Mouse (Mus musculus) forebrain, postnatal 0 days (tissue): ENCODE data around the gene Ier3. TPM values are rescaled to one million over a fixed set of nuclear protein-coding genes. Genes with fewer than 3 reads are reported as not detected.

Experiments used
- ATAC-seq: fragments of 200-750 bp; cut with Nextera tagmentation; 2 replicates; pipeline ENCODE4 v1.8.0; 2017; ENCODE audit warnings: mild to moderate bottlenecking, moderate library complexity
- DNase-seq: peaks from one replicate; pipeline ENCODE4 v3.0.0-alpha.2; 2015
- H3K27ac ChIP-seq: fragments of 300-500 bp; sonication (generic); 2 replicates; pipeline ENCODE4 v1.5.1; 2014; ENCODE audit warnings: low read depth, mild to moderate bottlenecking, antibody characterized with exemption, low read length, moderate library complexity, mixed read lengths
- H3K27me3 ChIP-seq: fragments of 300-500 bp; sonication (generic); 2 replicates; pipeline ENCODE4 v1.6.1; 2014; ENCODE audit warnings: mild to moderate bottlenecking, low read length, mixed read lengths; ENCODE audit not compliant: insufficient read depth
- H3K36me3 ChIP-seq: fragments of 300-500 bp; sonication (generic); 2 replicates; pipeline ENCODE4 v1.6.1; 2014; ENCODE audit warnings: mild to moderate bottlenecking, moderate library complexity; ENCODE audit not compliant: insufficient read depth
- H3K4me1 ChIP-seq: fragments of 300-500 bp; sonication (generic); 2 replicates; pipeline ENCODE4 v1.6.1; 2014; ENCODE audit warnings: antibody characterized with exemption; ENCODE audit not compliant: insufficient read depth
- H3K4me2 ChIP-seq: fragments of 300-500 bp; sonication (generic); 2 replicates; pipeline ENCODE4 v1.6.1; 2014; ENCODE audit warnings: low read depth, mild to moderate bottlenecking, moderate library complexity
- H3K4me3 ChIP-seq: fragments of 300-500 bp; sonication (generic); 2 replicates; pipeline ENCODE4 v1.5.1; 2014; ENCODE audit warnings: low read depth, low read length, mixed read lengths
- H3K9ac ChIP-seq: fragments of 300-500 bp; sonication (generic); 2 replicates; pipeline ENCODE4 v1.6.1; 2014; ENCODE audit warnings: mild to moderate bottlenecking
- H3K9me3 ChIP-seq: fragments of 300-500 bp; sonication (generic); 2 replicates; pipeline ENCODE4 v1.6.1; 2016; ENCODE audit warnings: low read length
- CTCF ChIP-seq: sonication (generic); IDR thresholded peaks from 2 replicates; pipeline ENCODE4 v1.5.1; 2016; ENCODE audit warnings: antibody characterized with exemption, control low read depth, low read depth
- WGBS: fragments of 180-500 bp; shearing (Covaris S2); extraction: QIAGEN DNeasy Blood & Tissue Kit; methylation state at CpG from one replicate; pipeline ENCODE4 v1.1.7; 2014; 5-methylcytosine and 5-hydroxymethylcytosine counted together
- polyA plus RNA-seq: library from polyadenylated mRNA; unstranded; fragments of >200 nt; fragmentation: Nextera tagmentation; extraction: Ambion mirVana; gene quantifications from 2 replicates; pipeline ENCODE4 v1.2.1, GENCODE M21; 2015
- total RNA-seq: library from RNA; depleted of rRNA; stranded (reverse); fragments of >200 nt; gene quantifications from 2 replicates; pipeline ENCODE4 v1.2.3, GENCODE M21; 2014

Ier3 gene
- total and polyA plus RNA-seq, 2 experiments from 2014 or later = 9.0 to 13.0 TPM

DNA sequence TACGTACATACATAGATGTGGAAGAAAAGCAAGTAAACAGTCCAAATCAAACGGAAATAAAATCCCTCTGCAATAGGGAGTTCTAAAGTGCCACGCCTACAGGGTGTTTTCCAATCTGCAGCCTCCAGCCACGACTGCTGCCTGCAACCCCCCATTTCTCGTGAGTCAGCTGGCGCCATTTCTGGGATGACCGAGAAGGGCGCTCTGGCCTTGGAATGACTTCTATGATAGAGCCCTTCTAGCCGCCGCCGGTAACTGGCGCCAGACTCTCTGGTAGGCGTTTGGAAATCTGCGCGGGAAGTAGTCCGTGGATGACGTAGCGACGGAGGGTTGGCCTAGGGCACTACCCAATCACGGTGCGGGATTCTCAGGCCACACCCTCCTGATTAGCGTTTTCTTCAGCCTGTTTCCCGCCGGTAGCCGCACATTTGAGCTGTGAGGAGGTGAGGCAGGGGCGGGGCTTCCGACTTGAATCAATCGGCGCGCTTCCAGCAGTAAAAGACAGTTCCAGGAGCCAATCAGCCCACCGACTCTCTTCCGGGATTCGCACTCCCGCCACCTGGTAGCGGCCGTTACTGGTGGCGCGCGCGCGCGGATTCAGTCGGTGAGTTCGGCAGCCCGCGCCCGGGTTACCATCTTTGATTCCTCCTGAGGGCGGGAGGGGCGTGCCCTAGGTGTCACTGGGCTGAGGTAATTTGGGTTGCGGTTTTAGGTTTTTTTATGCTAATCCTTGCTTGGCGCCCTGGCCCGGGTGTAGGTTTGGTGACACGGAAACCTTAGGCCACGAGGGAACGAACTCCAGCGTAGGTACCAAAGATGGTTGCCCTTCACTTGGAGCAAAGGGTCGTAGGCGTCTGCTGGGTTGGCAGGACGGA, 19.8 kb downstream of the Ier3 start, which contains the start of gene Mdc1:
Mdc1 (plus strand) TSS at position 440 of the 875 bp plus-strand sequence.
- peak; percentile 89 for ATAC-seq
- peak within 1 kb of the TSS; percentile 64 for H3K4me3 ChIP-seq

DNA sequence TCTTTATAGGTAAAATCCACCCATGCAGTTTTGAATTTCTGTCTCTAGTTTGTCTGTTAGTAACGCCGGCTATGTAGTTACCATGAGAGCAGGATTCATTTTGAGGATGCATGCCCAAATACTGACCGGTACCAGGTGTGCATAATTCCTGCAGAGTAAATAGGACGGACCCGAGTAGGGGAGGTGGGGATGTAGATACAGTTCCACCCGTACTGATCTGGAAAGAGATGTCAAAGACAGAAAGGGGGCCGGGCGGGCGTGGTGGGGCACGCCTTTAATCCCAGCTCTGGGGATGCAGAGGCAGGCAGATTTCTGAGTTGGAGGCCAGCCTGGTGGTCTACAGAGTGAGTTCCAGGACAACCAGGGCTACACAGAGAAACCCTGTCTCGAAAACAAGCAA, 20.5 kb downstream of the Ier3 start:
- H3K36me3 ChIP-seq = peaks cover 17% of the 10 kb centered on the region
- TF ChIP-seq CTCF = no peak
- H3K9me3 ChIP-seq = no peaks in the 10 kb centered on the region
- WGBS = 13% methylated on average over 11 of the region's 11 CpGs
- peaks cover 10% of the 10 kb centered on the region; the same call in 1 of the 2 replicates for H3K4me1 ChIP-seq
- ATAC-seq (no peak), DNase-seq (no peak)
- H3K4me2 ChIP-seq = peak overlapping the region; percentile 67
- H3K4me3 ChIP-seq = peak overlapping the region; percentile 64
- H3K27me3 ChIP-seq = no peaks in the 10 kb centered on the region
- peak overlapping the region; percentile 53 for H3K9ac ChIP-seq
- peak overlapping the region; percentile 67; the same call in 1 of the 2 replicates for H3K27ac ChIP-seq

More for the DNA sequence above, 19.8 kb downstream of the Ier3 start, which contains the start of gene Mdc1:
- Histone ChIP-seq H3K4me2 (peak within 1 kb of the TSS; percentile 67), H3K4me1 (peaks cover 10% of the 10 kb centered on the region; the same call in 1 of the 2 replicates), H3K36me3 (peaks cover 13% of the 10 kb centered on the region), H3K27ac (peak within 1 kb of the TSS; percentile 67), H3K27me3 (no peaks in the 10 kb centered on the region), H3K9me3 (no peaks in the 10 kb centered on the region), H3K9ac (peak within 1 kb of the TSS; percentile 53)
- DNase-seq = peak; percentile 100
- TF ChIP-seq CTCF = peak; percentile 63
- WGBS = under 1% methylated on average over 59 of the region's 59 CpGs

DNA sequence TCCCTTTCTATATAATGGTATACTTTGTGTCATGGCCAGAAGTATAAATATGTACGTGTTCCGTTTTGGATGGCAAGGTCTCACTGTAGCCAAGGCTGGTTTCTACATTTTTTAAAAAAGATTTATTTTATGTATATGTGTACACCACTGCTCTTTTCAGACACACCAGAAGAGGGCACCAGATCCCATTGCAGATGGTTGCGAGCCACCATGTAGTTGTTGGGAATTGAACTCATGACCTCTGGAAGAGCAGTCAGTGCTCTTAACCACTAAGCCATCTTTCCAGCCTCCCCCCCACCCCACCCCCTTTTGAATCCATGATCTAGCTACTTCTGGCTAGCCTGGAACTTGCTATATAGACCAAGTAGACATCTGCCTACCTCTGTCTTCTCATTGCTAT, 22.0 kb downstream of the Ier3 start:
- Histone ChIP-seq H3K4me1 (peaks cover 10% of the 10 kb centered on the region; the same call in 1 of the 2 replicates), H3K9ac (no peak overlapping the region), H3K4me2 (no peak overlapping the region), H3K9me3 (no peaks in the 10 kb centered on the region), H3K4me3 (no peak overlapping the region), H3K27ac (no peak overlapping the region), H3K27me3 (no peaks in the 10 kb centered on the region), H3K36me3 (peaks cover 32% of the 10 kb centered on the region)
- WGBS = 91% methylated on average over 3 of the region's 3 CpGs
- ATAC-seq = no peak
- DNase-seq = no peak
- TF ChIP-seq CTCF = peak; percentile 36

DNA sequence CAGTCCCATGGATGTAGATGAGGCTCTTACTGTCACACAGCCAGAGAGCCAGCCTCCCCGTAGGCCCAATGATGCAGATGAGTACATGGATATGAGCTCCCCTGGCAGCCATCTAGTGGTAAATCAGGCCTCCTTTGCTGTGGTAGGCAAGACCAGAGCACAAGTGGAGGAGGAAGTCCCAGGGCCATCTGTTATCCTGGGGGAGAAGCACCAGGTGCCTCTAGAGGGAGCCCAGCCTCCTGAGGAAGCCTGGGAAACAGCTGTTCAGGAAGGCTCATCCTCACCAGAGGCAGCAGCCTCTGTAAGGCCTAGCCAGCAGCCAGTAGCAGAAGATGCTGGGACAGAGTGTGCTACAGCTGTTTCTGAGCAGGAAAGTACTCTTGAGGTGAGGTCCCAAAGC, 26.6 kb downstream of the Ier3 start:
- TF ChIP-seq CTCF = no peak; the same call in none of the 2 replicates
- Histone ChIP-seq H3K9me3 (no peaks in the 10 kb centered on the region), H3K4me3 (no peak overlapping the region), H3K27me3 (no peaks in the 10 kb centered on the region), H3K36me3 (peaks cover 74% of the 10 kb centered on the region), H3K9ac (no peak overlapping the region), H3K27ac (no peak overlapping the region), H3K4me1 (no peaks in the 10 kb centered on the region), H3K4me2 (no peak overlapping the region)
- ATAC-seq = peak; percentile 38; the same call in 1 of the 2 replicates
- no peak for DNase-seq
- WGBS = 67% methylated on average over 1 of the region's 1 CpGs

DNA sequence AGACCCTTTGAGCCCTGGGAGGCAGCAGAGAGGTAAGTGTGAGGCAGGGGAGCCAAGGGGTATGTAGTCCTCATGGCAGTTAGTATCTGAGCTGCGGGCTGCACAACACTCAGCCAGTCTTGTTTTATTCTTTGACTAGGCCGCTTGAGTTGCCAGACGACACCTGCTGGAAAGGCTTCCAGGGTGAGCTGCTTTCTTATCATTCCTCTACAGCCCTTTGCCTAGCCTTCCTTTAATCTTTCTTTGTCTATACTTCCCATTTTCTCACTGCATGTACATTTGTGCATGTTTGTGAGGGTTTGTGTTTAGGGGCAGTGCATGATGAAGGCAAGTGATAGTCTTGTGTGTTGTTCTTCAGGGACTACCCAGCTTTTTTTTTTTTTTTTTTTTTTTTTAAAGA, 29.5 kb downstream of the Ier3 start:
- WGBS = 89% methylated on average over 3 of the region's 3 CpGs
- Histone ChIP-seq H3K4me2 (no peak overlapping the region), H3K27me3 (no peaks in the 10 kb centered on the region), H3K9me3 (no peaks in the 10 kb centered on the region), H3K9ac (no peak overlapping the region), H3K27ac (no peak overlapping the region), H3K36me3 (peaks cover 85% of the 10 kb centered on the region), H3K4me1 (no peaks in the 10 kb centered on the region), H3K4me3 (no peak overlapping the region)
- ATAC-seq (no peak), DNase-seq (no peak)
- no peak for TF ChIP-seq CTCF

DNA sequence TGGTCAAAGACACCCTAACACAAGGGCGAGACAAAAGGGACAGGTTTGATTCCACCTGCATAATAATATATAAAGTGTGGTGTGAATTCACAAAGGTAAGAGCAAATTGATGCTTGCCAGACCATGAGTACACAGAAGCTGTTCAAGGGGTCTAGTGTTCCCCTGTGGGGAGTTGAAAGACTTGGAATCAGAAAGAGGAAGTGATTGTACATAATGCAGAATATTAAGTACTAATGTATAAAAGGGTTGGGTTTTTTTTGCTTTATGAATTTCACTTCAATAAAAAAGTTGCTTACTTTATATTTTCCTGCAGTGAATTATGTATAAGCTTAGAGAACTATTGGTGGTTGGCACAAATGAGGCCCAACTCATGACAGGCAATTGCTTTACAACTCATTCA, 37.9 kb downstream of the Ier3 start:
- Histone ChIP-seq H3K36me3 (peaks cover 15% of the 10 kb centered on the region; the same call in 1 of the 2 replicates), H3K4me3 (no peak overlapping the region), H3K9me3 (no peaks in the 10 kb centered on the region), H3K27ac (no peak overlapping the region), H3K4me2 (no peak overlapping the region), H3K27me3 (no peaks in the 10 kb centered on the region), H3K9ac (no peak overlapping the region), H3K4me1 (0 out of 2 replicates have a peak, but pooled peaks cover 7% of the 10 kb centered on the region)
- 96% methylated on average over 1 of the region's 1 CpGs for WGBS
- DNase-seq = no peak
- ATAC-seq = no peak
- TF ChIP-seq CTCF = no peak

DNA sequence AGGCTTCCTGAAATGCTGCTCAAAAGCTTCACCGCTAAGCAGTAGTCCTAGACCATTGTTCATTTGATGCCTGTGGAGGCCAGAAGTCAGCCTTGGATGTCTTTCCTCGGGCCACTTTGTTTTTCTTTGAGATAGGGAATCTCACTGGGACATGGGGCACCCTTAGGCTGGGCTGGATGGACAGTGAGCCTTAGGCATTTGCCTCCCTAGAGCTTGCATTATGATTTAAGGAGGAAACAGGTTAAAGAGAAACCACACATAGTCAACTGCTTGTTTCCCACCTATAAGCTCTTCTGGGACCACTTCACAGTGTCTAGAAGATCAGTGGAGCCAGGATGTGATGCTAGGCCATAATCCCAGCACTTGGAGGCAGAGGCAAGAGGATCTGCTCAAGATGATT, 38.4 kb downstream of the Ier3 start:
- H3K9ac ChIP-seq = no peak overlapping the region
- no peaks in the 10 kb centered on the region for H3K27me3 ChIP-seq
- DNase-seq (no peak), ATAC-seq (no peak)
- H3K27ac ChIP-seq = no peak overlapping the region
- H3K36me3 ChIP-seq = peaks cover 11% of the 10 kb centered on the region; the same call in 1 of the 2 replicates
- H3K4me3 ChIP-seq = no peak overlapping the region
- 78% methylated on average over 2 of the region's 2 CpGs for WGBS
- 0 out of 2 replicates have a peak, but pooled peaks cover 7% of the 10 kb centered on the region for H3K4me1 ChIP-seq
- H3K4me2 ChIP-seq = no peak overlapping the region
- no peak for TF ChIP-seq CTCF
- H3K9me3 ChIP-seq = no peaks in the 10 kb centered on the region
